7 mouse cellular contexts compared by ENCODE assay signal in the genomic region with DNA sequence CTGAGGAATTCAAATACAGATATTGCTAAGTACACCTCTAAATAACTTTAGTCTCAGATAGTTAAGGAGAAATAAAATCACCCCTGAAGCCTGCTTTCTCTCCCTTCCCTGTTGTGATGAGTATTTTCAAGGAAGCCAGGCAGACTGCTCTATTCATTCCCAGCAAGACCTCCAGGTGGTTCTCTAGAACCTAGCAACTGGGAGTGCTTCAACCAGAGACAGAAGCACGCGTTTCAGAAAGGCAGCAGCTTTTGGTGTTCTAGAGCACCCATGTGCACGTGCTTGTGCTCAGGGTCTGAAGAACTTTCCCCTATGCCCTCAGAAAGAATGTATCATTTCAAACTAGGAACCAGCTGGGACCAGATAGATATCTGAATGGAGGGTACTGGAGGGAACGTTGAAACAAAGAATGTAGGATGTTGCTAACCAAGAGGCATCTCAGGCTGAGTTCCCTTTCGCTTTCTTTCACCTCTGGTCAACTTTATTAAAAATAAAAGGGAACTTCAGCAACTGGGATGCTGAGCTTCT. TPM values are rescaled to one million over a fixed set of nuclear protein-coding genes. Genes with fewer than 3 reads are reported as not detected.
DNase-seq lines count a peak whose midpoint lies in the region; ATAC-seq and TF ChIP-seq lines count a peak whose summit lies in the region.

No protein-coding gene starts in this region.

- ATAC-seq in lung, embryonic 16.5 days (ENCODE audit: low read depth), result no peak
- no peak for ATAC-seq in stomach, embryonic 15.5 days (ENCODE audit: insufficient read depth, low FRiP score, low read depth)

- H3K27ac ChIP-seq in lung, embryonic 16.5 days (ENCODE audit: low read length), result no peak overlapping the region
- H3K27ac ChIP-seq in embryonic fibroblast, embryonic 13.5 days (ENCODE audit: insufficient read depth, low read length), result no peak overlapping the region
- H3K27ac ChIP-seq in limb, embryonic 10.5 days, result no peak overlapping the region
- H3K27ac ChIP-seq in stomach, embryonic 15.5 days, result peak overlapping the region; percentile 40; the same call in 1 of the 2 replicates

- no peak overlapping the region for H3K9ac ChIP-seq in lung, embryonic 16.5 days (ENCODE audit: low read length)
- no peak overlapping the region for H3K9ac ChIP-seq in stomach, embryonic 15.5 days

- peaks cover 6% of the 10 kb centered on the region for H3K4me1 ChIP-seq in lung, embryonic 16.5 days (replicated peaks; ENCODE audit: control insufficient read depth, insufficient read depth, low read length)
- 0 out of 2 replicates have a peak, but pooled peaks cover 3% of the 10 kb centered on the region for H3K4me1 ChIP-seq in embryonic fibroblast, embryonic 13.5 days (ENCODE audit: control insufficient read depth, insufficient read depth, low read length)
- H3K4me1 ChIP-seq in limb, embryonic 10.5 days, result peaks cover 21% of the 10 kb centered on the region
- H3K4me1 ChIP-seq in stomach, embryonic 15.5 days, result peaks cover 13% of the 10 kb centered on the region; the same call in 1 of the 2 replicates

- TF ChIP-seq POLR2A in embryonic fibroblast, embryonic 13.5 days (IDR thresholded peaks at IDR 0.05; ENCODE audit: low read depth, low read length), result no peak

- DNase-seq in lung, postnatal 10 days, result no peak
- DNase-seq in limb, embryonic 10.5 days (ENCODE audit: low spot score), result peak; percentile 31
- no peak for DNase-seq in cerebellum, postnatal 4 days (ENCODE audit: low spot score in 2 of 2)
- no peak for DNase-seq in lung, postnatal 4 days

- H3K4me2 ChIP-seq in lung, embryonic 16.5 days (ENCODE audit: low read depth, low read length), result peak overlapping the region; percentile 40
- peak overlapping the region; percentile 99 for H3K4me2 ChIP-seq in stomach, embryonic 15.5 days

- peak overlapping the region; percentile 9; the same call in 1 of the 2 replicates for H3K4me3 ChIP-seq in lung, embryonic 16.5 days (ENCODE audit: low read length)
- H3K4me3 ChIP-seq in embryonic fibroblast, embryonic 13.5 days (ENCODE audit: insufficient read depth, low read length), result peak overlapping the region; percentile 28
- H3K4me3 ChIP-seq in limb, embryonic 10.5 days, result no peak overlapping the region
- peak overlapping the region; percentile 66 for H3K4me3 ChIP-seq in stomach, embryonic 15.5 days (replicated peaks)

- no peaks in the 10 kb centered on the region for H3K9me3 ChIP-seq in lung, embryonic 16.5 days (ENCODE audit: control insufficient read depth, low read length)
- no peaks in the 10 kb centered on the region for H3K9me3 ChIP-seq in limb, embryonic 10.5 days (replicated peaks)
- no peaks in the 10 kb centered on the region for H3K9me3 ChIP-seq in stomach, embryonic 15.5 days

- H3K27me3 ChIP-seq in lung, embryonic 16.5 days (ENCODE audit: control insufficient read depth, insufficient read depth, low read depth, low read length), result peaks cover 38% of the 10 kb centered on the region
- H3K27me3 ChIP-seq in limb, embryonic 10.5 days (ENCODE audit: low read depth, poor library complexity, severe bottlenecking), result peaks cover 61% of the 10 kb centered on the region
- H3K27me3 ChIP-seq in stomach, embryonic 15.5 days (replicated peaks), result peaks cover 8% of the 10 kb centered on the region

- no peaks in the 10 kb centered on the region for H3K36me3 ChIP-seq in lung, embryonic 16.5 days (ENCODE audit: control insufficient read depth, insufficient read depth, low read length)
- no peaks in the 10 kb centered on the region for H3K36me3 ChIP-seq in limb, embryonic 10.5 days
- H3K36me3 ChIP-seq in stomach, embryonic 15.5 days, result no peaks in the 10 kb centered on the region

- TF ChIP-seq CTCF in embryonic fibroblast, embryonic 13.5 days (IDR thresholded peaks at IDR 0.05; ENCODE audit: borderline replicate concordance, insufficient read depth, low read length), result no peak

- WGBS in lung, embryonic 16.5 days, result 13% methylated on average over 5 of the region's 5 CpGs
- 13% methylated on average over 5 of the region's 5 CpGs for WGBS in limb, embryonic 10.5 days
- WGBS in stomach, embryonic 15.5 days, result 19% methylated on average over 5 of the region's 5 CpGs

RNA-seq across cellular contexts. Expression of gene Lrrc7, which starts 2.8 kb away (rescaled TPM):
- 0.09 and 0.20 TPM in 2 replicates for polyA plus RNA-seq in lung, embryonic 16.5 days (2015; fragmentation: Nextera tagmentation; extraction: Ambion mirVana)
- polyA plus RNA-seq in embryonic fibroblast, embryonic 13.5 days (2011; ENCODE audit: insufficient read length, low read depth, missing spikeins), result 2.3 and 2.9 TPM in 2 replicates
- polyA plus RNA-seq in limb, embryonic 10.5 days (2016; fragmentation: Nextera tagmentation; extraction: Ambion mirVana), result 0.14 and 0.20 TPM in 2 replicates
- 2.2 and 2.4 TPM in 2 replicates for polyA plus RNA-seq in stomach, embryonic 15.5 days (2015; fragmentation: Nextera tagmentation; extraction: Ambion mirVana)
